ENCODE assay signal across 8 mouse cellular contexts in genomic region chr7:16815351-16815941, GRCm38 (mm10). TPM values are rescaled to one million over a fixed set of nuclear protein-coding genes. Genes with fewer than 3 reads are reported as not detected.
DNase-seq lines count a peak whose midpoint lies in the region; ATAC-seq lines count a peak whose summit lies in the region.

Strn4 (plus strand) TSS chr7:16815889.

- no peaks in the 10 kb centered on the region for H3K9me3 ChIP-seq in kidney, embryonic 15.5 days (replicated peaks)
- no peaks in the 10 kb centered on the region for H3K9me3 ChIP-seq in embryonic facial prominence, embryonic 11.5 days (replicated peaks; ENCODE audit: control insufficient read depth, low read length)
- H3K9me3 ChIP-seq in heart, embryonic 14.5 days (ENCODE audit: control insufficient read depth, low read length) = no peaks in the 10 kb centered on the region
- H3K9me3 ChIP-seq in midbrain, embryonic 15.5 days = no peaks in the 10 kb centered on the region

- peak within 1 kb of the TSS; percentile 100 for H3K9ac ChIP-seq in kidney, embryonic 15.5 days
- peak within 1 kb of the TSS; percentile 99 for H3K9ac ChIP-seq in embryonic facial prominence, embryonic 11.5 days (replicated peaks; ENCODE audit: low read length)
- peak within 1 kb of the TSS; percentile 100 for H3K9ac ChIP-seq in heart, embryonic 14.5 days (ENCODE audit: low read length)
- peak within 1 kb of the TSS; percentile 99 for H3K9ac ChIP-seq in midbrain, embryonic 15.5 days

- ATAC-seq in kidney, embryonic 15.5 days (replicated peaks; ENCODE audit: low FRiP score) = no peak
- ATAC-seq in embryonic facial prominence, embryonic 11.5 days (replicated peaks; ENCODE audit: insufficient number of reproducible peaks, low FRiP score, low TSS enrichment, low read depth) = peak; percentile 43
- no peak for ATAC-seq in heart, embryonic 14.5 days (ENCODE audit: insufficient number of reproducible peaks, insufficient read depth, low FRiP score, low read depth)
- peak; percentile 87 for ATAC-seq in midbrain, embryonic 15.5 days (replicated peaks)

- peaks cover 20% of the 10 kb centered on the region for H3K36me3 ChIP-seq in kidney, embryonic 15.5 days
- H3K36me3 ChIP-seq in embryonic facial prominence, embryonic 11.5 days (replicated peaks; ENCODE audit: control insufficient read depth, insufficient read depth, low read depth, low read length) = no peaks in the 10 kb centered on the region
- peaks cover 32% of the 10 kb centered on the region for H3K36me3 ChIP-seq in heart, embryonic 14.5 days (ENCODE audit: control insufficient read depth, insufficient read depth, low read length)
- no peaks in the 10 kb centered on the region for H3K36me3 ChIP-seq in midbrain, embryonic 15.5 days (replicated peaks)

- peak within 1 kb of the TSS; percentile 89 for H3K4me2 ChIP-seq in kidney, embryonic 15.5 days
- H3K4me2 ChIP-seq in embryonic facial prominence, embryonic 11.5 days (ENCODE audit: low read depth, low read length) = peak within 1 kb of the TSS; percentile 92
- peak within 1 kb of the TSS; percentile 95 for H3K4me2 ChIP-seq in heart, embryonic 14.5 days (ENCODE audit: low read length)
- peak within 1 kb of the TSS; percentile 92 for H3K4me2 ChIP-seq in midbrain, embryonic 15.5 days

- 0% methylated on average over 1 of the region's 1 CpGs for WGBS in kidney, embryonic 15.5 days
- WGBS in embryonic facial prominence, embryonic 11.5 days = 0% methylated on average over 1 of the region's 1 CpGs
- 0% methylated on average over 1 of the region's 1 CpGs for WGBS in heart, embryonic 14.5 days
- 0% methylated on average over 1 of the region's 1 CpGs for WGBS in midbrain, embryonic 15.5 days

- DNase-seq in kidney, adult 11 months = no peak
- DNase-seq in R1 (ENCODE audit: low read depth, low spot score) = peak; percentile 87
- DNase-seq in embryonic facial prominence, embryonic 11.5 days (ENCODE audit: low spot score) = peak; percentile 91
- DNase-seq in layer of hippocampus, postnatal 36 days = no peak
- no peak for DNase-seq in thymus, postnatal 36 days

- peak within 1 kb of the TSS; percentile 99 for H3K4me3 ChIP-seq in kidney, embryonic 15.5 days (replicated peaks)
- peak within 1 kb of the TSS; percentile 97 for H3K4me3 ChIP-seq in embryonic facial prominence, embryonic 11.5 days (ENCODE audit: low read depth, low read length)
- H3K4me3 ChIP-seq in heart, embryonic 14.5 days (ENCODE audit: control insufficient read depth in 1 of 2, insufficient read depth in 1 of 2, low read depth in 1 of 2, low read length in 2 of 2) = peak within 1 kb of the TSS; percentile 91 to 98
- peak within 1 kb of the TSS; percentile 90 for H3K4me3 ChIP-seq in midbrain, embryonic 15.5 days

- H3K27ac ChIP-seq in kidney, embryonic 15.5 days = peak within 1 kb of the TSS; percentile 98
- H3K27ac ChIP-seq in embryonic facial prominence, embryonic 11.5 days (replicated peaks; ENCODE audit: low read depth, low read length) = peak within 1 kb of the TSS; percentile 99
- H3K27ac ChIP-seq in heart, embryonic 14.5 days (replicated peaks in 1 of 2; ENCODE audit: control insufficient read depth in 1 of 2, insufficient read depth in 1 of 2, low read depth in 2 of 2, low read length in 2 of 2) = peak within 1 kb of the TSS; percentile 76 to 94
- peak within 1 kb of the TSS; percentile 100 for H3K27ac ChIP-seq in midbrain, embryonic 15.5 days

- H3K4me1 ChIP-seq in kidney, embryonic 15.5 days = peaks cover 63% of the 10 kb centered on the region
- peaks cover 11% of the 10 kb centered on the region for H3K4me1 ChIP-seq in embryonic facial prominence, embryonic 11.5 days (ENCODE audit: control insufficient read depth, insufficient read depth, low read length)
- H3K4me1 ChIP-seq in heart, embryonic 14.5 days (ENCODE audit: control insufficient read depth in 2 of 2, insufficient read depth in 2 of 2, low read length in 2 of 2) = peaks cover 20 to 52% of the 10 kb centered on the region in 2 experiments
- H3K4me1 ChIP-seq in midbrain, embryonic 15.5 days = peaks cover 87% of the 10 kb centered on the region

- H3K27me3 ChIP-seq in kidney, embryonic 15.5 days = peaks cover 27% of the 10 kb centered on the region
- peaks cover 15% of the 10 kb centered on the region; the same call in 1 of the 2 replicates for H3K27me3 ChIP-seq in embryonic facial prominence, embryonic 11.5 days (ENCODE audit: control insufficient read depth, insufficient read depth, low read length)
- peaks cover 15% of the 10 kb centered on the region for H3K27me3 ChIP-seq in heart, embryonic 14.5 days (ENCODE audit: control insufficient read depth, insufficient read depth, low read length)
- no peaks in the 10 kb centered on the region for H3K27me3 ChIP-seq in midbrain, embryonic 15.5 days (replicated peaks)

RNA-seq across cellular contexts. Expression of gene Strn4, which starts in this region (rescaled TPM):
- polyA plus RNA-seq in kidney, embryonic 15.5 days (2015; fragmentation: Nextera tagmentation; extraction: Ambion mirVana) = 91.5 and 99.8 TPM in 2 replicates
- 102 and 121 TPM in 2 replicates for polyA plus RNA-seq in embryonic facial prominence, embryonic 11.5 days (2014; fragmentation: Nextera tagmentation; extraction: Ambion mirVana)
- polyA plus RNA-seq in heart, embryonic 14.5 days (2014; fragmentation: Nextera tagmentation; extraction: Ambion mirVana) = 90.9 and 91.4 TPM in 2 replicates
- total RNA-seq in layer of hippocampus, postnatal 36 days (2021) = 100 to 1,000 TPM; 288 to 292 TPM
- polyA plus RNA-seq in midbrain, embryonic 15.5 days (2015; fragmentation: Nextera tagmentation; extraction: Ambion mirVana) = 205 and 227 TPM in 2 replicates

Comparison
In these comparisons a context has a peak if more than half of its experiments do, and no peak if none do; other contexts are left out.
1. ATAC-seq: peak in embryonic facial prominence, embryonic 11.5 days (single experiment) and midbrain, embryonic 15.5 days (single experiment); none in kidney, embryonic 15.5 days (single experiment) and heart, embryonic 14.5 days (single experiment).
2. DNase-seq: peak in R1 (single experiment) and embryonic facial prominence, embryonic 11.5 days (single experiment); none in kidney, adult 11 months (single experiment), layer of hippocampus, postnatal 36 days (0 of 2) and thymus, postnatal 36 days (0 of 2).
3. Peak in every context shown above with its lines, with median percentiles within 50 percentile points of each other: H3K27ac ChIP-seq, H3K4me2 ChIP-seq, H3K4me3 ChIP-seq and H3K9ac ChIP-seq.